Mouse (Mus musculus): ENCODE data around the gene Vmn2r66. TPM values are rescaled to one million over a fixed set of nuclear protein-coding genes. Genes with fewer than 3 reads are reported as not detected.

The Vmn2r66 gene
- not detected for total RNA-seq (2023)

DNA sequence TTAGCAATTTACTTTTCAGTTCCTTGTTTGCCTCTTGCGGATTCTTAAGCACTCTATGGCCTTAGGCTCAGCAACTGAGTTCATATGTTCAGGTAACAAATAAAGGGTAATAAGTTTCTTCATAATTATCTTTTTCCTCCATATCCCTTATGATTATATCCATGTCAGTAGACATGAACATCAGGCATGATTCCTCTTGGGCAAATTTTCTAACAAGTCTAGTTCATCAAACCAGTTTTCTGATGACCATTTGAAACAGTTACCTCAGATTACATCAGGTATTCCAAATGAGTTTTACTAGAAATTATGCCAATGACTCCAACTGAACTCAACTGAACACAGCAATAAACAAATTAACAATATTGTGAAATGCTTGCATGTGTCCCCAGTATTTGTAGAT is at the start of gene Vmn2r66:
Gene Vmn2r66 (minus strand): TSS at position 101 of the 400 bp plus-strand sequence.

DNA sequence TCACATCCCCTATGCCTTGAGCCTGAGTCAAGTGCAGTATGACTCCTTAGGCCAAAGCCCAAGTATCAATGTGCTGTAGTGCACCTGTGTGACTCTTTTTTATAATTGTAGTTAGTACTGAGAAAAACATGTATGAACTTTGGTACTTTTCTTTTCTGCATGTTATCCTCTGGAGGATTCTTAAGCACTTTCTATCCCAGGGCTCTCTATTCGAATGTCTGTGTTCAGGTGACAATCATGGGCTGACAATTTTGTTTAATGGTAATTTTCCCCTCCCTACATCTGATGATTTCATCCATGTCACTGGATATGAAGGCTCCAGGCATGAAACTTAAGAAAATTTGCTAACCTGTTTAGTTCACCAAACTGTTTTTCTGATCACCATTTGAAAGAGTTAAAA is 48.1 kb downstream of the Vmn2r66 start, which contains the start of gene Vmn2r65:
Gene Vmn2r65 (minus strand): TSS at position 101 of the 400 bp plus-strand sequence.

Other genes starting within 250 kb of the Vmn2r66 start
- gene Olfr291, start 158.7 kb downstream of the Vmn2r66 start, total RNA-seq (2023): not detected
- gene Vmn2r65, start 48.2 kb downstream of the Vmn2r66 start, total RNA-seq (2023): not detected
- gene Vmn2r67, start 143.7 kb upstream of the Vmn2r66 start, total RNA-seq (2023): not detected
- not detected for gene Vmn2r68, start 225.5 kb upstream of the Vmn2r66 start, total RNA-seq (2023)